Mouse (Mus musculus) ES-E14 (cell line): ENCODE data around the gene Pop5. TPM values are rescaled to one million over a fixed set of nuclear protein-coding genes. Genes with fewer than 3 reads are reported as not detected.

Source experiments
- DNase-seq: peaks from one replicate; pipeline ENCODE4 v3.0.0-alpha.2; 2013; ENCODE audit warnings: low read depth, low spot score
- H3K27ac ChIP-seq: 2 replicates; pipeline ENCODE4 v1.5.1; 2012; ENCODE audit warnings: low read depth, mild to moderate bottlenecking, low read length, moderate library complexity, mixed read lengths; ENCODE audit not compliant: poor library complexity, insufficient read depth, severe bottlenecking
- H3K36me3 ChIP-seq: 2 replicates; pipeline ENCODE4 v1.6.1; 2012; ENCODE audit warnings: mild to moderate bottlenecking, low read length, moderate library complexity, mixed read lengths; ENCODE audit not compliant: control insufficient read depth, poor library complexity, insufficient read depth, severe bottlenecking
- H3K4me1 ChIP-seq, 2 experiments: fragments of 150-350 bp in 1 of 2; sonication (generic) in 1 of 2; 2 replicates each; pipeline ENCODE4 v1.6.1; 2012; ENCODE audit warnings: low read length in 2 of 2, mild to moderate bottlenecking in 1 of 2, mixed read lengths in 1 of 2; ENCODE audit not compliant: control insufficient read depth in 2 of 2, insufficient read depth in 2 of 2, poor library complexity in 1 of 2
- H3K4me3 ChIP-seq, 2 experiments: fragments of 150-350 bp in 1 of 2; sonication (generic) in 1 of 2; 2 replicates each; pipeline ENCODE4 v1.5.1; 2012; ENCODE audit warnings: low read length in 2 of 2, low read depth in 1 of 2, mild to moderate bottlenecking in 1 of 2, mixed read lengths in 1 of 2; ENCODE audit not compliant: insufficient read depth in 1 of 2, poor library complexity in 1 of 2, severe bottlenecking in 1 of 2
- H3K9ac ChIP-seq: 2 replicates; pipeline ENCODE4 v1.6.1; 2012; ENCODE audit warnings: low read depth, mild to moderate bottlenecking, low read length, mixed read lengths; ENCODE audit not compliant: poor library complexity, insufficient read depth, severe bottlenecking
- H3K9me3 ChIP-seq: fragments of 150-350 bp; sonication (generic); 2 replicates; pipeline ENCODE4 v1.6.1; 2012; ENCODE audit warnings: low read depth, mild to moderate bottlenecking, low read length; ENCODE audit not compliant: control insufficient read depth, insufficient read depth
- CHD2 ChIP-seq: IDR thresholded peaks from 2 replicates; pipeline ENCODE4 v1.6.1; 2014; ENCODE audit warnings: mild to moderate bottlenecking, low read depth, low read length, inconsistent platforms
- HCFC1 ChIP-seq: IDR thresholded peaks from 2 replicates; pipeline ENCODE4 v1.6.1; 2012; ENCODE audit warnings: low read length, inconsistent platforms, borderline replicate concordance; ENCODE audit not compliant: insufficient read depth
- MAFK ChIP-seq: IDR thresholded peaks from 2 replicates; pipeline ENCODE4 v1.6.1; 2014; ENCODE audit warnings: mild to moderate bottlenecking, low read depth, low read length, inconsistent platforms; ENCODE audit not compliant: insufficient read depth
- ZC3H11A ChIP-seq: IDR thresholded peaks from 2 replicates; pipeline ENCODE4 v1.6.1; 2012; ENCODE audit warnings: low read depth, mild to moderate bottlenecking, inconsistent platforms, low read length, borderline replicate concordance
- ZNF384 ChIP-seq: IDR thresholded peaks from 2 replicates; pipeline ENCODE4 v1.6.1; 2012; ENCODE audit warnings: low read depth, low read length, inconsistent platforms
- in situ Hi-C, 2 experiments: fragments of 600-800 bp; cut with MboI; formaldehyde crosslinking; loops; one replicate each; pipeline ENCODE4 v1.15.1; 2025; ENCODE audit warnings: low sequenced_read_pairs in 2 of 2, inconsistent platforms in 1 of 2; ENCODE audit not compliant: unreplicated experiment in 2 of 2
- total RNA-seq: library from RNA; depleted of rRNA; stranded (reverse); fragments of 300-350 nt; gene quantifications from 2 replicates; pipeline ENCODE4 v1.2.3, GENCODE M21; 2012

The Pop5 gene
- total RNA-seq, 1 experiment = 155 TPM

DNA sequence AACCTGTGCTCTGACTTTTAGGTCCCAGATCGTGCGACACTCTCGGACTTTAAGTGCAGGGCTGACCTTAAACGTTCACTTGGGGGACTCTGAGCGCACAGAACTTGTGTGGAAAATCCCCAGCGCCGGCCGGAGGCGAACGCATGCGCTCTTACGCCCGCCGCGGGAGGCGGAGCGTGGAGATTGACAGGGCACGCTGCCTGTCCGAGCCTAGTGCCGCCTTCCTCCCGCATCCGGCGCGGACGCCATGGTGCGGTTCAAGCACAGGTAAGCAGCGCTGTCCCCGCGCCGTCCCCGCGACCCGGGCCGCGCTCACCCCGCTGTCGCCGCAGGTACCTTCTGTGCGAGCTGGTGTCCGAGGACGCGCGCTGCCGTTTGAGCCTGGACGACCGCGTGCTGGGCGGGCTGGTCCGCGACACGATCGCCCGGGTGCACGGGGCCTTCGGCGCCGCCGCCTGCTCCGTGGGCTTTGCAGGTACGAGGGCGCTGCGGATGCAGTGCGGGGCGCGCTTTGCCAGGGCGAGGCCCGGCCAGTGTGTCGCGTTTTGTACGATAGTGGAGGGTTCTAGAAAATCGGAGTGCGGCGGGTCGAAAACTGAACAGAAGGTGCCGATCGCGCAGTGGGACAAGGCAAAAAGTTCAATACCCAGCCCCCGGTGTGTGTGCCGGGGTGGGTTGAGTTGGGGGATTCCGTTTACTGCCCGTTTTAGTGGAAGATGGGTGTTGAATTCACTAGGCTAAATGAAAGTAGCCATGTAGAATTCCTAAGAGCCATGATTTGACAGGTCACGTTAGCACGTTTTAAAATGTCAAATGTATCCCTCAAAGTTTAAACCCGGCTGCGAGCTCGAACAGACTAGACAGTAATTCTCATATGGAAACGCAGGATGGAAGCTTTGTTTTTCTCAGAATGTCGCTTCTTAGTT lies 2.4 kb downstream of the Pop5 start:
- H3K36me3 ChIP-seq = peaks cover 29% of the 10 kb centered on the region
- in situ Hi-C loops = no loop called here
- peak overlapping the region; percentile 79 to 85 for H3K4me3 ChIP-seq
- H3K9me3 ChIP-seq = no peaks in the 10 kb centered on the region
- DNase-seq = peak; percentile 80
- no peak overlapping the region for H3K27ac ChIP-seq
- no peak for TF ChIP-seq CHD2
- no peak for TF ChIP-seq ZC3H11A
- TF ChIP-seq ZNF384 = no peak
- no peak for TF ChIP-seq MAFK
- TF ChIP-seq HCFC1 = no peak; the same call in 1 of the 2 replicates
- H3K9ac ChIP-seq = peak overlapping the region; percentile 76
- peaks cover 0 to 3% of the 10 kb centered on the region in 2 experiments; a peak in 1 of 4 replicates for H3K4me1 ChIP-seq

DNA sequence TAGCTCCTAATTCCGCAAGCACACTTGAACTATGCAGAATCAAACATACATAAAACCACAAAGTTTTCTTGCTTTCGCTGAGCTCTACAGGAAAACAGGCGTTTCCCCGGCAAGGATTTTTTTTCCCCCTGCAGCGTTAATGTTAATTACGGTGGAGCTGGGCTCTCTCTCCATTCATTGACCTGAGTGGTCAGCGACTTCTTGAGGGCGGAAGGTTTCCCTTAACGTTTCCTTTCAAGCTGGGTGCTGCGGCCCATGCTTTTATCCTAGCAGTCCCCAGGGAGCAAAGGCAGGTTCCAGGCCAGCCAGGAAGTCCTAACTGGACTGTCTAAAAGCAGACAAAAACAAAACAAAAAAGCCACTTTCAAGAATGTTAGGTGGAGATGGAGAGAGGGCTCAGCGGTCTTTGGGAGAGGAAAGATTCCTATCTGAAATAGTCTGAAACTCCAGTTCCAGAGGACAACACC lies 3.1 kb downstream of the Pop5 start:
- Histone ChIP-seq H3K9ac (0 out of 2 replicates have a peak overlapping the region, but pooled peaks have one; percentile 12), H3K4me3 (peak overlapping the region; percentile 79 to 85), H3K36me3 (peaks cover 35% of the 10 kb centered on the region), H3K4me1 (peaks cover 0 to 3% of the 10 kb centered on the region in 2 experiments; a peak in 1 of 4 replicates), H3K9me3 (no peaks in the 10 kb centered on the region), H3K27ac (no peak overlapping the region)
- no peak for TF ChIP-seq MAFK
- TF ChIP-seq ZC3H11A = no peak
- no peak for DNase-seq
- in situ Hi-C loops = no loop called here

DNA sequence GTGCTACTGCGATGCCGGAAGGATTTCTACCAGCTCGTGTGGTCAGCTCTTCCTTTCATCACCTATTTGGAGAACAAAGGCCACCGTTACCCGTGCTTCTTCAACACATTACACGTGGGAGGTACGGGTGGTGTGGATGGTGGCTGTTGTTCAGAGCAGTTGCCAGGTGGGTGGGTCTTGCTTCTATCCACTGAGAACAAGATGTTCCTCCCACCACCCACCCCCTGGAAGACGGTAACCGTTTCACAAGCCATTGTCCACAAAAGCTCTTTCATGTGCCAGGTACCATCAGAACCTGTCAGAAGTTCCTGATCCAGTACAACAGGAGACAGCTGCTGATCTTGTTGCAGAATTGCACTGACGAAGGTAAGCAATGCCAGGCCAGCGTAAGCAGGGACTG lies 4.6 kb downstream of the Pop5 start:
- Histone ChIP-seq H3K27ac (no peak overlapping the region), H3K4me1 (peaks cover 0 to under 1% of the 10 kb centered on the region in 2 experiments; a peak in 1 of 4 replicates), H3K36me3 (peaks cover 49% of the 10 kb centered on the region), H3K9ac (no peak overlapping the region), H3K9me3 (no peaks in the 10 kb centered on the region), H3K4me3 (no peak overlapping the region)
- DNase-seq = no peak
- in situ Hi-C loops = no loop called here
- TF ChIP-seq MAFK = no peak
- TF ChIP-seq HCFC1 = no peak
- no peak for TF ChIP-seq CHD2
- TF ChIP-seq ZC3H11A = no peak
- no peak for TF ChIP-seq ZNF384

DNA sequence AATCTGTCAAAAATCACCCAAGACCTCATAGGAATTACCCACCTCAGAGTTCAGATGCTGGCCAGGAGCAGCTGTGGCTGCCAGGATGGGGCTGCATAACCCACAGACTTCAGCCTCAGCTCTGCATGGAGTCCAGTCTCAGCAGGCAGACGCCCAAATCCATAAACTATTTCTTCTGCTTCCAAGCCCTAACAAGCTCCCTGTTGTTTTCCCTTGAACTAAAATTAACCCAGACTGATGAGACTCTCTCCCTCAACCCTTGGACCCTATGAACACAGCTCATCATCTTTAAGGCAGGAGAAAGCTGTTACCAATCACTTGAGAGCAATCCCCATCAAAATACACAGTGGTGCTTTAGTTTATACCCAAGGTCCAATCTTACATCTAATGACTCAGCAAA lies 19.8 kb downstream of the Pop5 start:
- H3K4me3 ChIP-seq = no peak overlapping the region
- DNase-seq = no peak
- H3K4me1 ChIP-seq = peaks cover 0 to 2% of the 10 kb centered on the region in 2 experiments; a peak in 1 of 4 replicates
- H3K36me3 ChIP-seq = peaks cover 58% of the 10 kb centered on the region
- H3K9me3 ChIP-seq = no peaks in the 10 kb centered on the region
- no peak overlapping the region for H3K9ac ChIP-seq
- in situ Hi-C loops = no loop called here
- TF ChIP-seq CHD2 (no peak), MAFK (no peak)
- no peak overlapping the region for H3K27ac ChIP-seq
